ENCODE assay signal across 8 mouse cellular contexts in the genomic region with DNA sequence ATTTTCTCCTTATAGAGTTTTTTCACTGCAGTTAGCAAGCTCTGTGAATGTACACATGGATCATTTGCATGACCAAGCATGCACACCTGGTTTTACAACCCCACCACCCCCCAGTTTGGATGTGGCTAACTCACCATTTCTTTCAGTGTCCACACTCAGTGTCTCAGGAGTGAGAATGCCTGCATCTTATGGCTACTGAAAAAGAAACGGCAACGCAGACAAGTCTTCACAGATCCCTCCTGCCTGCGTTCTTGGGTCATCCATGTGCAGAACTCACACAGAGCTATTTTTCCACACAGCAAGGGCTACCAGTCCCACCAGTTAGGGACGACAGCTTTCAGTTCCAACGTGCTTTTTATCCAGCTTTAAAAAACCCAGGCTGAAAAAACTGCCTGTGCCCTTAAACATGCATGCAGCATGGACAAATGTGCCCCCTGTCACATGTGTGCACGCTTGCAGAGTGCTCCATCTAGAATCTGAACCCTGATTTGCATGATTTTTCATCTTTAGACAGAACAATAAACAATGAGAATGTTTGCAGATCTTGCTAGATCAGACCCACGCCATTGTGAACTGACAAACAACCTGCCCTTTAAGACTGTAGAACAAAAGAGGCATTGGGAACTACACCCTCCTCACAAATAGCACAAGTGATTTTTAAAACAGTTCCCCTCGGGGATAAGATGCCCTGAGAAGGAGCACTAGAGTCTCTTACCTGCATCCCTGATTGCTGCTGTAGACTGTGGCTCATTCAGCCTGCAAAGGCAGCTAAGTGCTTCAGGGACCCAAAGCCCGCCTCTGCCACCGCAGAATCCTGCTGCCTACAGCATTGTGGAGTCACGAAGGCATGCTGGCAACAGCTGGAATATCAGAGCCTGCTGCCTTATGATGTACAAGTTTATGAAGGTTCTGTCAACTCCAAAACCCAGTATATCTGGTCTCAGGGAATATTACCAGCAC.
A peak's percentile ranks its signal among the peaks of the same experiment; 100 is the strongest.
DNase-seq lines count a peak whose midpoint lies in the region; ATAC-seq lines count a peak whose summit lies in the region.
"Had no signal": no experiment of that assay in that cellular context is flagged by ENCODE, and none has a peak within 500 bp of the region (broad histone marks: within the 10 kb centered on the region; RNA-seq: fewer than 3 reads in every experiment).

No protein-coding gene starts in this region.

- peak overlapping the region; percentile 18 for H3K4me3 ChIP-seq in midbrain, embryonic 12.5 days

- H3K4me2 ChIP-seq in midbrain, embryonic 12.5 days (replicated peaks), result peak overlapping the region; percentile 33

- H3K36me3 ChIP-seq in midbrain, embryonic 12.5 days, result no peaks in the 10 kb centered on the region

- peak overlapping the region; percentile 49 for H3K27ac ChIP-seq in midbrain, embryonic 12.5 days (replicated peaks)

- H3K4me1 ChIP-seq in midbrain, embryonic 12.5 days, result peaks cover 9% of the 10 kb centered on the region

- 31% methylated on average over 11 of the region's 11 CpGs for WGBS in midbrain, embryonic 12.5 days

- no peaks in the 10 kb centered on the region for H3K9me3 ChIP-seq in midbrain, embryonic 12.5 days

- peak; percentile 27; the same call in 1 of the 2 replicates for ATAC-seq in midbrain, embryonic 12.5 days (ENCODE audit: low FRiP score, low read depth)

- DNase-seq in embryo, embryonic 11 days, result peak; percentile 11
- DNase-seq in frontal cortex, postnatal 25 days (ENCODE audit: low spot score in 2 of 2), result peak; percentile 10 to 16
- peak; percentile 29 for DNase-seq in right cerebral cortex, postnatal 14 days
- DNase-seq in urinary bladder, postnatal 14 days (ENCODE audit: low spot score), result no peak
- DNase-seq in kidney, postnatal 10 days, result no peak
- no peak for DNase-seq in gastrocnemius, postnatal 25 days
- DNase-seq: lung, postnatal 10 days had no signal

- peaks cover 21% of the 10 kb centered on the region for H3K27me3 ChIP-seq in midbrain, embryonic 12.5 days

- 0 out of 2 replicates have a peak overlapping the region, but pooled peaks have one; percentile 15 for H3K9ac ChIP-seq in midbrain, embryonic 12.5 days (replicated peaks)

Comparison
In these comparisons a context has a peak if more than half of its experiments do, and no peak if none do; other contexts are left out.
1. DNase-seq: peak in embryo, embryonic 11 days (single experiment), frontal cortex, postnatal 25 days (2 of 2) and right cerebral cortex, postnatal 14 days (single experiment); none in urinary bladder, postnatal 14 days (single experiment), kidney, postnatal 10 days (single experiment) and gastrocnemius, postnatal 25 days (single experiment).